Mouse (Mus musculus) forebrain, postnatal 0 days (tissue): ENCODE data around the gene Gm3409. TPM values are rescaled to one million over a fixed set of nuclear protein-coding genes. Genes with fewer than 3 reads are reported as not detected.
"Not testable (repeated sequence)": the region's sequence is repeated elsewhere in the genome, so short reads cannot be mapped to it uniquely, and the experiment has no call there.

Source experiments
- ATAC-seq: fragments of 200-750 bp; cut with Nextera tagmentation; 2 replicates; pipeline ENCODE4 v1.8.0; 2017; ENCODE audit warnings: mild to moderate bottlenecking, moderate library complexity
- DNase-seq: peaks from one replicate; pipeline ENCODE4 v3.0.0-alpha.2; 2015
- H3K27ac ChIP-seq: fragments of 300-500 bp; sonication (generic); 2 replicates; pipeline ENCODE4 v1.5.1; 2014; ENCODE audit warnings: low read depth, mild to moderate bottlenecking, antibody characterized with exemption, low read length, moderate library complexity, mixed read lengths
- H3K27me3 ChIP-seq: fragments of 300-500 bp; sonication (generic); 2 replicates; pipeline ENCODE4 v1.6.1; 2014; ENCODE audit warnings: mild to moderate bottlenecking, low read length, mixed read lengths; ENCODE audit not compliant: insufficient read depth
- H3K36me3 ChIP-seq: fragments of 300-500 bp; sonication (generic); 2 replicates; pipeline ENCODE4 v1.6.1; 2014; ENCODE audit warnings: mild to moderate bottlenecking, moderate library complexity; ENCODE audit not compliant: insufficient read depth
- H3K4me1 ChIP-seq: fragments of 300-500 bp; sonication (generic); 2 replicates; pipeline ENCODE4 v1.6.1; 2014; ENCODE audit warnings: antibody characterized with exemption; ENCODE audit not compliant: insufficient read depth
- H3K4me2 ChIP-seq: fragments of 300-500 bp; sonication (generic); 2 replicates; pipeline ENCODE4 v1.6.1; 2014; ENCODE audit warnings: low read depth, mild to moderate bottlenecking, moderate library complexity
- H3K4me3 ChIP-seq: fragments of 300-500 bp; sonication (generic); 2 replicates; pipeline ENCODE4 v1.5.1; 2014; ENCODE audit warnings: low read depth, low read length, mixed read lengths
- H3K9ac ChIP-seq: fragments of 300-500 bp; sonication (generic); 2 replicates; pipeline ENCODE4 v1.6.1; 2014; ENCODE audit warnings: mild to moderate bottlenecking
- H3K9me3 ChIP-seq: fragments of 300-500 bp; sonication (generic); 2 replicates; pipeline ENCODE4 v1.6.1; 2016; ENCODE audit warnings: low read length
- CTCF ChIP-seq: sonication (generic); IDR thresholded peaks from 2 replicates; pipeline ENCODE4 v1.5.1; 2016; ENCODE audit warnings: antibody characterized with exemption, control low read depth, low read depth
- WGBS: fragments of 180-500 bp; shearing (Covaris S2); extraction: QIAGEN DNeasy Blood & Tissue Kit; methylation state at CpG from one replicate; pipeline ENCODE4 v1.1.7; 2014; 5-methylcytosine and 5-hydroxymethylcytosine counted together
- polyA plus RNA-seq: library from polyadenylated mRNA; unstranded; fragments of >200 nt; fragmentation: Nextera tagmentation; extraction: Ambion mirVana; gene quantifications from 2 replicates; pipeline ENCODE4 v1.2.1, GENCODE M21; 2015
- total RNA-seq: library from RNA; depleted of rRNA; stranded (reverse); fragments of >200 nt; gene quantifications from 2 replicates; pipeline ENCODE4 v1.2.3, GENCODE M21; 2014; rRNA removed

The Gm3409 gene
- not detected in 2 replicates for total RNA-seq
- not detected in 2 replicates for polyA plus RNA-seq

GRCm38 (mm10) chr5:146537347-146537746 lies at the start of gene Gm3409:
Gene Gm3409 (plus strand): TSS chr5:146537647.
- H3K4me2 ChIP-seq, H3K4me1 ChIP-seq, H3K36me3 ChIP-seq, H3K27ac ChIP-seq, H3K4me3 ChIP-seq, ATAC-seq, DNase-seq, H3K27me3 ChIP-seq, H3K9ac ChIP-seq, H3K9me3 ChIP-seq: not testable (repeated sequence)
- 89% methylated on average over 3 of the region's 3 CpGs for WGBS

GRCm38 (mm10) chr5:146488959-146489358 lies 48.5 kb upstream of the Gm3409 start:
- peak; percentile 28 for DNase-seq
- H3K9ac ChIP-seq, ATAC-seq, H3K9me3 ChIP-seq, H3K36me3 ChIP-seq, H3K4me1 ChIP-seq, H3K4me2 ChIP-seq, H3K27ac ChIP-seq, H3K27me3 ChIP-seq, H3K4me3 ChIP-seq: not testable (repeated sequence)
- TF ChIP-seq CTCF: peak; percentile 50
- whole genome bisulfite sequencing: 13% methylated on average over 3 of the region's 4 CpGs

- ATAC-seq, DNase-seq, H3K4me2 ChIP-seq, H3K9ac ChIP-seq, H3K9me3 ChIP-seq, H3K27me3 ChIP-seq, H3K27ac ChIP-seq, H3K4me1 ChIP-seq, H3K4me3 ChIP-seq, H3K36me3 ChIP-seq: not testable (repeated sequence)
- no CpG with 5 or more reads among the region's 5 CpGs for WGBS
Measured at GRCm38 (mm10) chr5:146491063-146491462, 46.4 kb upstream of the Gm3409 start, which contains the start of gene Gm6370. Gene Gm6370 (plus strand): TSS chr5:146491363.

- H3K4me3 ChIP-seq, H3K9me3 ChIP-seq, H3K4me2 ChIP-seq, DNase-seq, H3K27me3 ChIP-seq, ATAC-seq, H3K27ac ChIP-seq, H3K36me3 ChIP-seq, H3K9ac ChIP-seq, H3K4me1 ChIP-seq: not testable (repeated sequence)
- no CpG with 5 or more reads among the region's 5 CpGs for WGBS
Measured at GRCm38 (mm10) chr5:146502099-146502498, 35.3 kb upstream of the Gm3409 start, which contains the start of gene 4930449I24Rik. Gene 4930449I24Rik (plus strand): TSS chr5:146502399.

GRCm38 (mm10) chr5:146513823-146514222 lies 23.6 kb upstream of the Gm3409 start, which contains the start of gene Gm3402:
Gene Gm3402 (plus strand): TSS chr5:146514123.
- not testable (repeated sequence) for DNase-seq, ATAC-seq, H3K9me3 ChIP-seq, H3K9ac ChIP-seq, H3K4me2 ChIP-seq, H3K27me3 ChIP-seq, H3K4me1 ChIP-seq, H3K4me3 ChIP-seq, H3K36me3 ChIP-seq, H3K27ac ChIP-seq
- no CpG with 5 or more reads among the region's 5 CpGs for WGBS

- H3K4me1 ChIP-seq, H3K27me3 ChIP-seq, H3K36me3 ChIP-seq, DNase-seq, H3K27ac ChIP-seq, H3K9ac ChIP-seq, H3K4me3 ChIP-seq, H3K4me2 ChIP-seq, ATAC-seq, H3K9me3 ChIP-seq: not testable (repeated sequence)
- whole genome bisulfite sequencing: no CpG with 5 or more reads among the region's 3 CpGs
Measured at GRCm38 (mm10) chr5:146525501-146525900, 11.9 kb upstream of the Gm3409 start, which contains the start of gene Gm3404. Gene Gm3404 (plus strand): TSS chr5:146525801.

- H3K27me3 ChIP-seq, H3K4me2 ChIP-seq, H3K4me3 ChIP-seq, H3K36me3 ChIP-seq, H3K4me1 ChIP-seq, H3K9ac ChIP-seq, DNase-seq, ATAC-seq, H3K9me3 ChIP-seq, H3K27ac ChIP-seq: not testable (repeated sequence)
- WGBS: no CpG with 5 or more reads among the region's 3 CpGs
Measured at GRCm38 (mm10) chr5:146555836-146556235, 18.4 kb downstream of the Gm3409 start, which contains the start of gene Gm3415. Gene Gm3415 (plus strand): TSS chr5:146556136.

GRCm38 (mm10) chr5:146564259-146564658 lies 26.8 kb downstream of the Gm3409 start:
- ATAC-seq (no peak), DNase-seq (no peak)
- WGBS: 94% methylated on average over 1 of the region's 1 CpGs
- no peak overlapping the region for H3K4me3 ChIP-seq
- H3K27me3 ChIP-seq: no peaks in the 10 kb centered on the region
- no peak overlapping the region for H3K4me2 ChIP-seq
- no peaks in the 10 kb centered on the region for H3K9me3 ChIP-seq
- no peaks in the 10 kb centered on the region for H3K4me1 ChIP-seq
- no peaks in the 10 kb centered on the region for H3K36me3 ChIP-seq
- H3K9ac ChIP-seq: no peak overlapping the region
- H3K27ac ChIP-seq: no peak overlapping the region
- TF ChIP-seq CTCF: no peak
